Mouse (Mus musculus) olfactory bulb, adult 2 months (tissue): ENCODE data around the gene Gm10220.
"Not testable (repeated sequence)": the region's sequence is repeated elsewhere in the genome, so short reads cannot be mapped to it uniquely, and the experiment has no call there.

Source experiments
- CTCF ChIP-seq: fragments of 200-500 bp; IDR thresholded peaks from 2 replicates; pipeline ENCODE4 v1.5.1; 2012; ENCODE audit warnings: low read depth, mild to moderate bottlenecking, low read length, moderate library complexity; ENCODE audit not compliant: insufficient read depth
- POLR2A ChIP-seq: fragments of 200-500 bp; IDR thresholded peaks from 2 replicates; pipeline ENCODE4 v1.6.1; 2012; ENCODE audit warnings: mild to moderate bottlenecking, low read depth, low read length, moderate library complexity; ENCODE audit not compliant: insufficient read depth

DNA sequence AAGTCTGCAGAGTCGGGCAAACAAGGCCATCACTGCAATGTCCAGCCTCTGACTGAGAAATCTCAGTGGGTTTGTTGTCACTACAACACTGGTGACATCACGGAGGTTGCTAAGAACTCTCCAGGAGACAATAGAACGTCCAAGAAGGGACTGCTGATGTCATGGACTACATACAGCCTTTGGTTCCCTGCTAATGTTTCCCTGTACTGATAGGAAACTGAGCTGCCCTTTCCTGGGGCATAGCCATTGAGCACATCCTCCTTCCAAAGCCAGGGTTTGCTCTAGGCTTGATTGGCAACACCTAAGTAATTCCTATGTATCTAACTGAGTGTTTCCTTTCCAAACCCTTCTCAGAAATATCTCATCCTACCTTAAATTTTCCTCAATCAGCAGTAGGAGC lies at the start of gene Gm10220:
- TF ChIP-seq CTCF, POLR2A: not testable (repeated sequence)
